Mouse (Mus musculus): ENCODE measurements around the gene Rbfox1. TPM values are rescaled to one million over a fixed set of nuclear protein-coding genes. Genes with fewer than 3 reads are reported as not detected.

The Rbfox1 gene
- total RNA-seq, 2 experiments from 2014 or later = 105 to 113 TPM

- no peak for DNase-seq
Measured at GRCm38 (mm10) chr16:6479616-6480410, 594.7 kb downstream of the Rbfox1 start.

- peak; percentile 55 for DNase-seq
Measured at GRCm38 (mm10) chr16:6480411-6480728, 595.2 kb downstream of the Rbfox1 start.

GRCm38 (mm10) chr16:6483628-6484027 is 598.5 kb downstream of the Rbfox1 start:
- no peak for DNase-seq

- no peak for DNase-seq
Measured at GRCm38 (mm10) chr16:6485631-6486030, 600.5 kb downstream of the Rbfox1 start.

- peak; percentile 12 for DNase-seq
Measured at GRCm38 (mm10) chr16:6502219-6502618, 617.1 kb downstream of the Rbfox1 start.

GRCm38 (mm10) chr16:6503573-6504331 is 618.6 kb downstream of the Rbfox1 start:
- peak; percentile 20 for DNase-seq

GRCm38 (mm10) chr16:6508924-6509323 is 623.8 kb downstream of the Rbfox1 start:
- no peak for DNase-seq

GRCm38 (mm10) chr16:6519474-6519873 is 634.3 kb downstream of the Rbfox1 start:
- DNase-seq = no peak

- no peak for DNase-seq
Measured at GRCm38 (mm10) chr16:6525507-6526170, 640.5 kb downstream of the Rbfox1 start.

- DNase-seq = no peak
Measured at GRCm38 (mm10) chr16:6531459-6531858, 646.3 kb downstream of the Rbfox1 start.

- DNase-seq = no peak
Measured at GRCm38 (mm10) chr16:6532077-6532995, 647.2 kb downstream of the Rbfox1 start.

- DNase-seq = no peak
Measured at GRCm38 (mm10) chr16:6555776-6556175, 670.6 kb downstream of the Rbfox1 start.

GRCm38 (mm10) chr16:6557726-6558125 is 672.6 kb downstream of the Rbfox1 start:
- DNase-seq = no peak

GRCm38 (mm10) chr16:6584700-6585099 is 699.5 kb downstream of the Rbfox1 start:
- no peak for DNase-seq

- no peak for DNase-seq
Measured at GRCm38 (mm10) chr16:6585204-6585603, 700.0 kb downstream of the Rbfox1 start.

GRCm38 (mm10) chr16:6616526-6616925 is 731.4 kb downstream of the Rbfox1 start:
- no peak for DNase-seq

GRCm38 (mm10) chr16:6640330-6640729 is 755.2 kb downstream of the Rbfox1 start:
- no peak for DNase-seq

- no peak for DNase-seq
Measured at GRCm38 (mm10) chr16:6646941-6647340, 761.8 kb downstream of the Rbfox1 start.

- no peak for DNase-seq
Measured at GRCm38 (mm10) chr16:6648753-6649152, 763.6 kb downstream of the Rbfox1 start.

- DNase-seq = no peak
Measured at GRCm38 (mm10) chr16:6658594-6658993, 773.4 kb downstream of the Rbfox1 start.

GRCm38 (mm10) chr16:6686076-6686757 is 801.1 kb downstream of the Rbfox1 start:
- no peak for DNase-seq
